Mouse (Mus musculus): ENCODE results near the gene Nodal. TPM values are rescaled to one million over a fixed set of nuclear protein-coding genes. Genes with fewer than 3 reads are reported as not detected.

Gene Nodal
- polyA plus RNA-seq, 1 experiment from 2014 or later, result 0.12 TPM

GRCm38 (mm10) chr10:61466242-61466641, 48.5 kb downstream of the Nodal start:
- ATAC-seq (ENCODE audit: insufficient number of reproducible peaks, insufficient read depth, low FRiP score, low read depth), result no peak
- 60% methylated on average over 8 of the region's 8 CpGs for WGBS
- H3K36me3 ChIP-seq (ENCODE audit: control insufficient read depth, insufficient read depth, low read length), result no peaks in the 10 kb centered on the region
- no peak overlapping the region for H3K27ac ChIP-seq (replicated peaks in 1 of 2; ENCODE audit: control insufficient read depth in 1 of 2, insufficient read depth in 1 of 2, low read depth in 2 of 2, low read length in 2 of 2)
- H3K9ac ChIP-seq (ENCODE audit: low read length), result no peak overlapping the region
- no peaks in the 10 kb centered on the region for H3K9me3 ChIP-seq (ENCODE audit: control insufficient read depth, low read length)
- H3K4me3 ChIP-seq (ENCODE audit: control insufficient read depth in 1 of 2, insufficient read depth in 1 of 2, low read depth in 1 of 2, low read length in 2 of 2), result no peak overlapping the region
- H3K27me3 ChIP-seq (ENCODE audit: control insufficient read depth, insufficient read depth, low read length), result no peaks in the 10 kb centered on the region
- no peaks in the 10 kb centered on the region for H3K4me1 ChIP-seq (ENCODE audit: control insufficient read depth in 2 of 2, insufficient read depth in 2 of 2, low read length in 2 of 2)
- H3K4me2 ChIP-seq (ENCODE audit: low read length), result no peak overlapping the region

DNA sequence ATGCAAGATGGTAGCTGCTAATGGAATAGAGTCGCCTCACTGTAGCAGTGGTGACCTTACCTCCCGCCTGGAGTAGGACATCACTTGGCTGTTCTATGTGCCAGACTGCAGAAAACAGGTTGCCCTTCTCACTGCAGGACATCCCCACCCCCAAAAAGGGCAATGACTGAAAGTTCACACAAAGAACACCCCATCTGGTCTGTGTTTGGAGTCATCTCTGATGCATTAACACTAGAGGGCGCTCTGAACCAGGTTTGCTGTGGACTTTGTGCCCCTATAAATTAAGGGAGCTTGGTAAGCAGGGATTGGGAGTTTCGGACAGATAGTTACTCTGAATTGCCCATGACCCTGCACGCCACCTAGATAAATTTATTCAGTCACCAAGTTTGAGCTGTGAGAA, 49.1 kb downstream of the Nodal start:
- Histone ChIP-seq H3K4me1 (ENCODE audit: control insufficient read depth in 2 of 2, insufficient read depth in 2 of 2, low read length in 2 of 2) (no peaks in the 10 kb centered on the region), H3K36me3 (ENCODE audit: control insufficient read depth, insufficient read depth, low read length) (no peaks in the 10 kb centered on the region), H3K9me3 (ENCODE audit: control insufficient read depth, low read length) (no peaks in the 10 kb centered on the region), H3K27me3 (ENCODE audit: control insufficient read depth, insufficient read depth, low read length) (no peaks in the 10 kb centered on the region), H3K4me2 (ENCODE audit: low read length) (no peak overlapping the region), H3K9ac (ENCODE audit: low read length) (no peak overlapping the region), H3K4me3 (ENCODE audit: control insufficient read depth in 1 of 2, insufficient read depth in 1 of 2, low read depth in 1 of 2, low read length in 2 of 2) (no peak overlapping the region), H3K27ac (replicated peaks in 1 of 2; ENCODE audit: control insufficient read depth in 1 of 2, insufficient read depth in 1 of 2, low read depth in 2 of 2, low read length in 2 of 2) (no peak overlapping the region)
- no peak for ATAC-seq (ENCODE audit: insufficient number of reproducible peaks, insufficient read depth, low FRiP score, low read depth)
- 24% methylated on average over 5 of the region's 5 CpGs for WGBS

GRCm38 (mm10) chr10:61468900-61469299, 51.1 kb downstream of the Nodal start:
- H3K4me2 ChIP-seq (ENCODE audit: low read length), result no peak overlapping the region
- no peaks in the 10 kb centered on the region for H3K9me3 ChIP-seq (ENCODE audit: control insufficient read depth, low read length)
- H3K9ac ChIP-seq (ENCODE audit: low read length), result no peak overlapping the region
- no peak overlapping the region for H3K27ac ChIP-seq (replicated peaks in 1 of 2; ENCODE audit: control insufficient read depth in 1 of 2, insufficient read depth in 1 of 2, low read depth in 2 of 2, low read length in 2 of 2)
- WGBS, result 57% methylated on average over 7 of the region's 7 CpGs
- H3K36me3 ChIP-seq (ENCODE audit: control insufficient read depth, insufficient read depth, low read length), result no peaks in the 10 kb centered on the region
- no peak overlapping the region for H3K4me3 ChIP-seq (ENCODE audit: control insufficient read depth in 1 of 2, insufficient read depth in 1 of 2, low read depth in 1 of 2, low read length in 2 of 2)
- no peaks in the 10 kb centered on the region for H3K27me3 ChIP-seq (ENCODE audit: control insufficient read depth, insufficient read depth, low read length)
- no peak for ATAC-seq (ENCODE audit: insufficient number of reproducible peaks, insufficient read depth, low FRiP score, low read depth)
- H3K4me1 ChIP-seq (ENCODE audit: control insufficient read depth in 2 of 2, insufficient read depth in 2 of 2, low read length in 2 of 2), result peaks cover 0 to 7% of the 10 kb centered on the region in 2 experiments; a peak in 2 of 4 replicates

DNA sequence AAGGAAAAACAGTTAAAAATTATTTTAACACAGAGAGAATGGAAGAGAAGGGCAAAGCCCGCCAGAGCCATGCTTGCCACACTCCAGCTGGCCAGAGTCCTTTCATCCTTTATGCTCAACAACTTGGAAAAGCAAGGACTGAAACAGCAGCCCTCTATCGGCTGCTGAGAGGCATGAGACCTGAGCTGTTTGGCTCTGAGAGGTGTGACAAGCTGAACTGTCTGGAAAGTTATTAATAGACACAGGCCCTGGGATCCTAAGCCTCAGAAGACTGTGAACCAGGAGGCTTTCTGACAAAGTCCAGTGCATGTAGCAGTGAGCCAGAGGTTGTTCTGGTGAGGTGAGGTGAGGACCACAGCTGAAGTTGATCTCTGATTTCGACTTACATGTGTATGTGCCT, 55.9 kb downstream of the Nodal start:
- H3K9ac ChIP-seq (ENCODE audit: low read length), result no peak overlapping the region
- peaks cover 7 to 33% of the 10 kb centered on the region in 2 experiments for H3K4me1 ChIP-seq (ENCODE audit: control insufficient read depth in 2 of 2, insufficient read depth in 2 of 2, low read length in 2 of 2)
- H3K27me3 ChIP-seq (ENCODE audit: control insufficient read depth, insufficient read depth, low read length), result no peaks in the 10 kb centered on the region
- H3K36me3 ChIP-seq (ENCODE audit: control insufficient read depth, insufficient read depth, low read length), result no peaks in the 10 kb centered on the region
- H3K9me3 ChIP-seq (ENCODE audit: control insufficient read depth, low read length), result no peaks in the 10 kb centered on the region
- ATAC-seq (ENCODE audit: insufficient number of reproducible peaks, insufficient read depth, low FRiP score, low read depth), result peak; percentile 55
- peak overlapping the region; percentile 18; the same call in 1 of the 2 replicates for H3K4me2 ChIP-seq (ENCODE audit: low read length)
- H3K4me3 ChIP-seq (ENCODE audit: control insufficient read depth in 1 of 2, insufficient read depth in 1 of 2, low read depth in 1 of 2, low read length in 2 of 2), result no peak overlapping the region
- peak overlapping the region; percentile 90 to 95 for H3K27ac ChIP-seq (replicated peaks in 1 of 2; ENCODE audit: control insufficient read depth in 1 of 2, insufficient read depth in 1 of 2, low read depth in 2 of 2, low read length in 2 of 2)
- WGBS, result 41% methylated on average over 3 of the region's 3 CpGs

DNA sequence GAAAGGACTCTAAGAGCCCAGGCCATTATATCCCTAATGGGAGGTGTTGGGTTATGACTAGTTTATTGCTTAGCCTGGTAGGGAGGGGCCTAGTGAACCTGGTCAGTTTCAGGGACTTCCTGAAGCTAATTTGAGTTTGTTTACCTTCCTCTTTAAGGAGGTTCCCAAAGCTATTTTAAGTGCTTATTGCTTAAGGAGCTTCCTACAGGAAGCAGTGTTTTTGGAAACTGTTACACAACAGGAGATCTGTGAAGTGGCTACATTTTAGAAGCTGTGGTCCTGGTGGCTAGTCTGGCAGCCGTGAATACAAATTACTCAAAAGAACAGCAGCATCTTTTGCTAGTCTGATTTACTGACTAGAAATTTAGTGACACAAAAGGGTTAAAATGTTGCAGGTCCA, 56.6 kb downstream of the Nodal start:
- no peak for ATAC-seq (ENCODE audit: insufficient number of reproducible peaks, insufficient read depth, low FRiP score, low read depth)
- Histone ChIP-seq H3K4me1 (ENCODE audit: control insufficient read depth in 2 of 2, insufficient read depth in 2 of 2, low read length in 2 of 2) (peaks cover 7 to 33% of the 10 kb centered on the region in 2 experiments), H3K9me3 (ENCODE audit: control insufficient read depth, low read length) (no peaks in the 10 kb centered on the region), H3K36me3 (ENCODE audit: control insufficient read depth, insufficient read depth, low read length) (no peaks in the 10 kb centered on the region), H3K27me3 (ENCODE audit: control insufficient read depth, insufficient read depth, low read length) (no peaks in the 10 kb centered on the region), H3K4me3 (ENCODE audit: control insufficient read depth in 1 of 2, insufficient read depth in 1 of 2, low read depth in 1 of 2, low read length in 2 of 2) (no peak overlapping the region), H3K9ac (ENCODE audit: low read length) (no peak overlapping the region), H3K27ac (replicated peaks in 1 of 2; ENCODE audit: control insufficient read depth in 1 of 2, insufficient read depth in 1 of 2, low read depth in 2 of 2, low read length in 2 of 2) (peak overlapping the region; percentile 90 to 95), H3K4me2 (ENCODE audit: low read length) (peak overlapping the region; percentile 18; the same call in 1 of the 2 replicates)
- 61% methylated on average over 1 of the region's 1 CpGs for WGBS

Other genes starting within 250 kb of the Nodal start
- gene Tbata, start 246.0 kb upstream of the Nodal start, polyA plus RNA-seq (2014; fragmentation: Nextera tagmentation; extraction: Ambion mirVana), result not detected in 2 replicates
- gene Adamts14, start 144.5 kb upstream of the Nodal start, polyA plus RNA-seq (2014; fragmentation: Nextera tagmentation; extraction: Ambion mirVana), result 0.97 and 1.1 TPM in 2 replicates
- 0.11 TPM in 1 of 2 replicates, not detected in the other for gene Prf1, start 120.1 kb upstream of the Nodal start, polyA plus RNA-seq (2014; fragmentation: Nextera tagmentation; extraction: Ambion mirVana)
- 19.5 and 21.7 TPM in 2 replicates for gene Pald1, start 34.4 kb upstream of the Nodal start, polyA plus RNA-seq (2014; fragmentation: Nextera tagmentation; extraction: Ambion mirVana)
- gene Eif4ebp2, start 34.7 kb downstream of the Nodal start, polyA plus RNA-seq (2014; fragmentation: Nextera tagmentation; extraction: Ambion mirVana), result 36.6 and 36.9 TPM in 2 replicates
- 10.5 and 13.3 TPM in 2 replicates for gene Lrrc20, start 57.8 kb downstream of the Nodal start, polyA plus RNA-seq (2014; fragmentation: Nextera tagmentation; extraction: Ambion mirVana)
- gene Npffr1, start 177.5 kb downstream of the Nodal start, polyA plus RNA-seq (2014; fragmentation: Nextera tagmentation; extraction: Ambion mirVana), result 0.05 TPM in 1 of 2 replicates, not detected in the other
- gene Ppa1, start 230.6 kb downstream of the Nodal start, polyA plus RNA-seq (2014; fragmentation: Nextera tagmentation; extraction: Ambion mirVana), result 81.4 and 86.9 TPM in 2 replicates

All from heart, embryonic 14.5 days (tissue).